Mouse (Mus musculus): ENCODE data around the gene Trim45. TPM values are rescaled to one million over a fixed set of nuclear protein-coding genes. Genes with fewer than 3 reads are reported as not detected.

Trim45 gene
- polyA plus RNA-seq (2012; rRNA removed) = 8.1 and 8.7 TPM in 2 replicates

- peaks cover 3% of the 10 kb centered on the region for H3K4me1 ChIP-seq (ENCODE audit: control insufficient read depth, insufficient read depth, low read length)
- H3K4me3 ChIP-seq (ENCODE audit: insufficient read depth, low read length) = peak within 1 kb of the TSS; percentile 42
- TF ChIP-seq POLR2A (IDR thresholded peaks at IDR 0.05; ENCODE audit: extremely low read depth, insufficient read depth, low read length) (peak; percentile 74; the same call in 1 of the 2 replicates), CTCF (IDR thresholded peaks at IDR 0.05; ENCODE audit: extremely low read depth, insufficient read depth, low read length) (no peak)
- H3K27ac ChIP-seq (ENCODE audit: insufficient read depth, low read length) = no peak within 1 kb of the TSS
Measured at GRCm38 (mm10) chr3:100921825-100922505, at the start of gene Trim45. Gene Trim45 (plus strand): TSS chr3:100922202.

DNA sequence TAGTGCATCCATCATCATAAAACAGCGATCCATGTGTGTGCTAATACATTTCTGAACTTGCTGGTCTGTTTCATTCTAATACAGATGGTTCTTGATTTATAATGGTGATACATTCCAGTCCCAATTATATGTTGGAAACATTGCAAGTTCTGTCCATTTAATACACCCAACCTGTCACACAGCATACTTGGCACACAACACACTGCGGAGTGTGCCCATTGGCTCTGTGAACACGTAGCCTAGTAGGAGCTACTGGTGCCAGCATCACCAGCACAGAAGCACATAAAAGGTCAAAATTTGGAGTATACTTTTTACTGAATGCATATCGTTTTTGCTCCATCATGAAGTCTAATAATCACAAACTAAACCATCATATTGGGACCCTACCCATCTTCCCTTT lies 44.9 kb upstream of the Trim45 start:
- Histone ChIP-seq H3K4me3 (ENCODE audit: insufficient read depth, low read length) (no peak overlapping the region), H3K27ac (ENCODE audit: insufficient read depth, low read length) (no peak overlapping the region), H3K4me1 (ENCODE audit: control insufficient read depth, insufficient read depth, low read length) (no peaks in the 10 kb centered on the region)
- TF ChIP-seq CTCF (IDR thresholded peaks at IDR 0.05; ENCODE audit: extremely low read depth, insufficient read depth, low read length) (no peak), POLR2A (IDR thresholded peaks at IDR 0.05; ENCODE audit: extremely low read depth, insufficient read depth, low read length) (no peak)

DNA sequence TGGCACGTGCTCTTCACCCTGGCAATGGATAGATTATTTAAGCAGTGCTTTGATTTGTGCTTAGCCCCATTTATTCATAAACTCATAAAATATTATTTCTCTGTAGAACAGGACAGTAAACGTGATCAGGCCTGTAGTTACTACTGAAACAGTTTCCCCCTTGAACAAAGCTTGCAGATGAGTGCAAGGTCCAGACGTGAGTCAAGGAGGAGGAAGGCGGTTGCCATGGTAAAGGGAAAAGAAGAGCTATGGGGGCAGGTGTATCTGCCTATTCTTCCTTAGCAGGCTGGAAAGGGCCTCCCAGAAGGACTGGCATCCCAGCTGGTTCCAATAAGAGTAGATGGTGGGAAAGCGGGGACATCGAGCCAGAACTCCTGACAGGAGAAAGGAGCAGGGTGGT lies 40.6 kb upstream of the Trim45 start:
- no peak overlapping the region for H3K27ac ChIP-seq (ENCODE audit: insufficient read depth, low read length)

DNA sequence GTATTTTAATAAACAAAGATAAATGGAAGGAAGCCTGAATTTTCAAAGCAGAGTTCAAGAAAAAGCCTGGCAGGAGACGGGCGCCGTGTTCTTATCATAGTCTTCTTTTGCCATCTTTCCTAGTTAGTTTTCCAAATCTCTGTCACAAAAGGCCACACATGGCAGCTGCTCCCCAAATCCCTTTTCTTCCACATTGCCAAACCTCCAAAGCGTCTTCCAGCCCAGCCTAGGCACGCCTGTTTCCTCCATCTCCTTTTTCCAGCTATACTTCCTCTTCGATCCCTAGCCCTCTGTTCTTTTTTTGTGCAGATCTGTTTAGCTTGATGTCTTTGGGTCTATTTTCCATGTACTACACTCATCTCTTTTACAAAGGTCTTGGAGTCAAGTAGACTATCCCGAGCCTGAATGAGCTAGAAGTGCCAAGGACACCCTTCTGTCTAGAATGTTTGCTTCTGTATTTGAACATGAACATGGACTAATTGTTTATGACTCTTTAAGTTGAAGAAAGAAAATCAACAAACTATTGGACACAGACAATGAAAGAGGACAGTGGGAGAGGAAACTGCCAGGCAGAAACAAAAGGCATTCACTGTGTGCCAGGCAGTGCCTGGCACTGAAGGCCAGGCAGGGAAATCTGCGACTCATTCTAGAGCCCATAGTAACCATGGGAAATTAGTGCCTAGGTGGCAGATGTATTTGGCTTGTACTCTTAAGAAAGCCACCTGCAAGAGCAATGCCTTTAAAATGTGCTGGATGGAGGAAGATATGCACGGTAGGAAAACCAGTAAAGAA lies 40.0 kb upstream of the Trim45 start:
- H3K4me3 ChIP-seq (ENCODE audit: insufficient read depth, low read length) = no peak overlapping the region
- no peak overlapping the region for H3K27ac ChIP-seq (ENCODE audit: insufficient read depth, low read length)
- no peak for TF ChIP-seq CTCF (IDR thresholded peaks at IDR 0.05; ENCODE audit: extremely low read depth, insufficient read depth, low read length)
- H3K4me1 ChIP-seq (ENCODE audit: control insufficient read depth, insufficient read depth, low read length) = no peaks in the 10 kb centered on the region

More for the DNA sequence above, 40.6 kb upstream of the Trim45 start:
- H3K4me3 ChIP-seq (ENCODE audit: insufficient read depth, low read length) = no peak overlapping the region
- H3K4me1 ChIP-seq (ENCODE audit: control insufficient read depth, insufficient read depth, low read length) = no peaks in the 10 kb centered on the region
- TF ChIP-seq POLR2A (IDR thresholded peaks at IDR 0.05; ENCODE audit: extremely low read depth, insufficient read depth, low read length) = no peak
- no peak for TF ChIP-seq CTCF (IDR thresholded peaks at IDR 0.05; ENCODE audit: extremely low read depth, insufficient read depth, low read length)

DNA sequence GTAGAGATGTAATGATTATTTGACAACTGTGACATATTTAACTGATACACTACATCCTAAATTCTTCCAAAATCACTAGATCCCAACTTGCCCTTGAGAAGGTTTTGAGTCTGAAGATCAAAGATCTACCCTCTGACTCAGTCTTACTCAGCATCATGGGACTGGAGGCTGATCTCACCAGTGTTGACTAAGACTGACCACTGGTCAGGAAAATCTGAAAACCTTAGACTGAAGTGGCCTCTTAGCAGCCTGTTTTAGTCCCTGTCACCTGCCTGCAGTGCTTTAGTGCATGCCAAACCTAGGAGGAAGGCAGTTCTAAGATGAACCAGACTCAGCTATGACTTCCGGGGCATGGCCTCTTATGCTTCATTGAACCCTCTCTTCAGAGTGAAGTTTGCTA lies 32.8 kb upstream of the Trim45 start:
- TF ChIP-seq POLR2A (IDR thresholded peaks at IDR 0.05; ENCODE audit: extremely low read depth, insufficient read depth, low read length) = no peak
- TF ChIP-seq CTCF (IDR thresholded peaks at IDR 0.05; ENCODE audit: extremely low read depth, insufficient read depth, low read length) = no peak
- Histone ChIP-seq H3K4me3 (ENCODE audit: insufficient read depth, low read length) (no peak overlapping the region), H3K4me1 (ENCODE audit: control insufficient read depth, insufficient read depth, low read length) (no peaks in the 10 kb centered on the region), H3K27ac (ENCODE audit: insufficient read depth, low read length) (no peak overlapping the region)

DNA sequence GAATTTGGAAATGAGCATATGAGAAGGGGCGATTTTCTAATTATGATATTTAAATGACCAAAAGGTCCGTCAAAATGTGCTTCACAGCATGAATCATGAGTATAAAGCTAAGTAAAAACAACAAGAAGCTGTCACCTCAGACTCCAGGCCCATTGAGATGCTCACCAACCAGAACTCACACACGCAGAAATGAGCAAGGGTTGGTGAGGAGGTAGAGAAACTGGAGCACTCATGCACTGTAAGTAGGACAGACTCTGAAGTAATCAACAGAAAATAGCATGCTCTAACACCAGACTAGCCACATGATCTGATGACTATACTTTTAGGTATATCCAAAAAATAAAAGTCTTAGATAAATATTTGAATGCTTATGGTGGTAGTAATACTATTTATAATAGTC lies 31.6 kb upstream of the Trim45 start:
- Histone ChIP-seq H3K27ac (ENCODE audit: insufficient read depth, low read length) (no peak overlapping the region), H3K4me1 (ENCODE audit: control insufficient read depth, insufficient read depth, low read length) (no peaks in the 10 kb centered on the region), H3K4me3 (ENCODE audit: insufficient read depth, low read length) (no peak overlapping the region)
- TF ChIP-seq CTCF (IDR thresholded peaks at IDR 0.05; ENCODE audit: extremely low read depth, insufficient read depth, low read length) (no peak), POLR2A (IDR thresholded peaks at IDR 0.05; ENCODE audit: extremely low read depth, insufficient read depth, low read length) (no peak)

- TF ChIP-seq CTCF (IDR thresholded peaks at IDR 0.05; ENCODE audit: extremely low read depth, insufficient read depth, low read length) = no peak
- H3K27ac ChIP-seq (ENCODE audit: insufficient read depth, low read length) = no peak overlapping the region
- H3K4me1 ChIP-seq (ENCODE audit: control insufficient read depth, insufficient read depth, low read length) = no peaks in the 10 kb centered on the region
- H3K4me3 ChIP-seq (ENCODE audit: insufficient read depth, low read length) = no peak overlapping the region
Measured at GRCm38 (mm10) chr3:100892383-100893335, 29.3 kb upstream of the Trim45 start.

DNA sequence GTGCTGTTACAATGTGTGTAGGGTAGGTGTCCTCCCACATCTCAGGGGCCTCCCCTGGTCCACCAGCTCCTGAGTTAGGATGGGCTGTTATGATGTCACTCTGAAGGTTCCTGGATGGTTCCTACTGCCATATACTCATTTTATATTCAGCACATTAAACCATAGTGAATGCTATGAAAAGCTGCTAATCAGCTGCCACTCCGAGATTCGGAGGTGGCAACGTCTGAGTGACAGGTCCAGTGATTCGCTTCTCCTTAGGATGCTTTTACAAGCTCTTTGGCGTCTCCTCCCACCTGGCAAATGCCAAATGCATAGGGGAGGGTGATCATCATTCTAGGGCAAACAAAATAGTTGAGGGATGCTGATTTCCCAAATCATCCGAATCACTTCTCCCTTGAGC lies 26.5 kb upstream of the Trim45 start:
- TF ChIP-seq POLR2A (IDR thresholded peaks at IDR 0.05; ENCODE audit: extremely low read depth, insufficient read depth, low read length) (no peak), CTCF (IDR thresholded peaks at IDR 0.05; ENCODE audit: extremely low read depth, insufficient read depth, low read length) (no peak)
- H3K27ac ChIP-seq (ENCODE audit: insufficient read depth, low read length) = no peak overlapping the region
- no peak overlapping the region for H3K4me3 ChIP-seq (ENCODE audit: insufficient read depth, low read length)
- no peaks in the 10 kb centered on the region for H3K4me1 ChIP-seq (ENCODE audit: control insufficient read depth, insufficient read depth, low read length)

GRCm38 (mm10) chr3:100906128-100906527 lies 15.9 kb upstream of the Trim45 start:
- Histone ChIP-seq H3K4me1 (ENCODE audit: control insufficient read depth, insufficient read depth, low read length) (no peaks in the 10 kb centered on the region), H3K4me3 (ENCODE audit: insufficient read depth, low read length) (no peak overlapping the region), H3K27ac (ENCODE audit: insufficient read depth, low read length) (no peak overlapping the region)
- no peak for TF ChIP-seq POLR2A (IDR thresholded peaks at IDR 0.05; ENCODE audit: extremely low read depth, insufficient read depth, low read length)
- TF ChIP-seq CTCF (IDR thresholded peaks at IDR 0.05; ENCODE audit: extremely low read depth, insufficient read depth, low read length) = no peak

Data from cortical plate, adult 2 months (tissue).